Mouse (Mus musculus) thymus, adult 2 months (tissue): ENCODE data around the gene Fgf12.

ENCODE experiments used
- CTCF ChIP-seq: fragments of 200-500 bp; IDR thresholded peaks from 2 replicates; pipeline ENCODE4 v1.5.1; 2012; ENCODE audit warnings: mild to moderate bottlenecking, control low read depth, low read length, moderate library complexity, borderline replicate concordance; ENCODE audit not compliant: control insufficient read depth, poor library complexity, insufficient read depth; ENCODE audit errors: extremely low read depth
- POLR2A ChIP-seq: fragments of 200-500 bp; IDR thresholded peaks from 2 replicates; pipeline ENCODE4 v1.6.1; 2012; ENCODE audit warnings: mild to moderate bottlenecking, low read length, control low read depth, moderate library complexity; ENCODE audit not compliant: control insufficient read depth, poor library complexity, insufficient read depth; ENCODE audit errors: extremely low read depth

GRCm38 (mm10) chr16:28734461-28734860, 18.4 kb downstream of the Fgf12 start:
- TF ChIP-seq POLR2A (no peak), CTCF (no peak)
